Mouse (Mus musculus) gastrocnemius, postnatal 36 days (tissue): ENCODE results near the gene Dzank1. TPM values are rescaled to one million over a fixed set of nuclear protein-coding genes. Genes with fewer than 3 reads are reported as not detected.
A peak's percentile ranks its signal among the peaks of the same experiment; 100 is the strongest.

Experiments used
- DNase-seq, 2 experiments: peaks; one replicate each; pipeline ENCODE4 v3.0.0; 2022
- intact Hi-C: fragments of 180-260 bp; cut with DNase I; formaldehyde crosslinking; loops from one replicate; pipeline ENCODE4 v1.15.1; 2025
- total RNA-seq, 2 experiments: library from RNA; stranded (reverse); gene quantifications; 2 replicates each; pipeline ENCODE4 v1.2.3; 2021

Dzank1 gene
- total RNA-seq, 2 experiments from 2014 or later = 0.15 to 0.52 TPM

DNA sequence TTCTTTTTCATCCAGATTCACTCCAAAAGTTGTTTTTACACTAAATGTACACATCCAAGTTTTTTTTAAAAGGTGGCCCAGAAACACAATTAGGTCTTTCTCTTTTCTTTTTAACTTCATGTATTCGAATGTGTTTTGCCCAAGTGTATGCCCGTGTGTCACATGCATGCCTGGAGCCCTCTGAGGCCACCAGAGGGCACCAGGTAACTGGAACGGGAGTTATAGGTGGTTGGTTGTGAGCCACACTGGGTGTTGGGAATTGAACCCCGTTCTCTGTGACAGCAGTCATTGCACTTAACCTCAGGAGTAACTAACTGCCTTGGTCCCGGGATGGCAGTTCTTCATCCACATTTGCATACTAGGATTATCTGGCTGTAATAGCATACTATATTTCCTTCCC, 60.0 kb downstream of the Dzank1 start:
- intact Hi-C loops = no loop called here
- DNase-seq = no peak

DNA sequence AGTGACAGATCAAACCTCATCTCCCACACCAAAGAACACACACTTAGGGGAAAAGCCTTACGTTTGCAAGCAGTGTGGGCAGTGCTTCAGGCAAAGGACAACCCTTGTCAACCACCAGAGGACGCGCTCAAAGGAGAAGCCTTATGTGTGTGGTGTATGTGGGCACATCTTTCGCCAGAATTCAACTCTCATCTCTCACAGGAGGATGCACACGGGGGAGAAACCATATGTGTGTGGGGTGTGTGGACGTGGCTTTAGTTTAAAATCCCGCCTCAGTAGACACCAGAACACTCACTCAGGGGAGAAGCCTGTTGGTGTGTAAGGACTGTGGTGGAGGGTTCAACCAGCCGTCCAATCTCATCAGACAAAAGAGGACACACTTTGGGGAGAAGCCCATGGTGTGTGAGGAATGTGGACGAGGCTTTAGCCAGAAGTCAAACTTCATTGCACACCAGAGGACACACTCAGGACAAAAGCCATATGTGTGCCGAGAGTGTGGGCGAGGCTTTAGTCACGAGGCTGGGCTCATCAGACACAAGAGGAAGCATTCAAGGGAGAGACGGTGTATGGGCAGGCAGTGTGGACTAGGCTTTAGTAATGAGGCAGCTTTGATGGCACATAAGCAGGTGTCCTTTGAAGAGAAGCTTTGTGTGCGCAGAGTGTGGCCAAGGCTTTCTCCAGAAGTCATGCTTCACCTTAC, 61.2 kb downstream of the Dzank1 start:
- intact Hi-C loops = no loop called here
- no peak for DNase-seq

DNA sequence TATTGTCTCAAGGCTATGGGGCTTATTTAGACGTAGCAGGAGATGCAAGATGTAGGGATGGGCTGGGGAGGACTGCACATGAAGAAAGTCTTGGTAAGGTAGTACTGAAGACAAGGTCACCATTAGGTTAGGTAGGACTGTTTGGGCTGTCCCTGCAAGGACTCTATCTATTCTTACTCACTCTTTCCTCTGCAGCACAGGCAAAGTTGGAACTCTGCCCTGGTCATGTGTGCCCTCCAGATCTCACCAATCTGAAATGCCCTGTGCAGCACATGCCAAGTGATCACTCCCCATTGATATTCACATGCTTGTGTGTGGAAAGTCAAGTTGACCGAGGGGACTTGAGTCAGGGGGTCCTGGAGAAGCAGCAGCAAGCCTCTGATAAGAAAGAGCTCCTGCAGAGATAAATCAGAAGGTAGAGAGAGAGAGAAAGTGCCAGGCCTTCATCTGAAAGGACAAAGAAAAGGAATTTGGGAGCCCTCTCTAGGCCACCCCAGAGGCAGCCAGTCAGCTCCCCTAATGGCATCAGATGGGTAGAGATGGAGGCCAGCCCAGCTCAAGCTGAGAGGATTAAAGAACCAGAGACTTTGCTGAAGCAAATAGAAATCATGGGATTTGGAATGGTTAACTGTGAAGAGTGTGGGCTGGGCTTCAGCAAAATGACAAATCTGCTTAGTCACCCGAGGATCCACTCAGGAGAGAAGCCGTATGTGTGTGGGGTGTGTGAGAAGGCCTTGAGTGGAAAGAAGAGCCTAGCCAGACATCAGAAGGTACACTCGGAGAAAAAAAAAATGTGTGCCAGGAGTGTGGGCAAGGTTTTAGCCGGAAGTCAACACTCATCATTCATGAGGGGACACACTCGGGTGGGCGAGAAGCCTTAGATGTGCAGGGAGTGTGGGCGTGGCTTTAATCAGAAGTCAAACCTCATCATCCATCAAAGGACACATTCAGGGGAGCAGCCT, 62.1 kb downstream of the Dzank1 start:
- no peak for DNase-seq
- intact Hi-C loops = no loop called here

DNA sequence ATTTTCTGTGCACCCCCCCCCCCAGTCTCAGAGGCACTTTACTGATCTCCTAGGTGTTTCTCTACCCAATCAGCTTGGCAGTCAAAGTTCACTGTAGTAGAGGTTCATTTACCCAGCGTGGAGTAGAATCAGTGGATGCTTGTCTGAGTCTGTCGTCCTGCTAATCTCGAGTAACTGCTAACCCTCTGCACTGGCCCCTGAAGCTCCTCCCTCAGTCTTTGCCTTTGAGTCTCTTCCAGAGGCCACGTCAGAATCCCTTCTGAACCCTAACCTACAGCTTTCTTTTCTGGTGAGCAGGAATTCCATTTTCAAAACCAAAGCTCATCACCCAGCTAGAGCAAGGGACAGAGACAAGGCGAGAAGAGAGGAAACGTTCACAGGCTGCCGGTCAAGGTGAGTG, 63.0 kb downstream of the Dzank1 start:
- intact Hi-C loops = no loop called here
- no peak for DNase-seq

DNA sequence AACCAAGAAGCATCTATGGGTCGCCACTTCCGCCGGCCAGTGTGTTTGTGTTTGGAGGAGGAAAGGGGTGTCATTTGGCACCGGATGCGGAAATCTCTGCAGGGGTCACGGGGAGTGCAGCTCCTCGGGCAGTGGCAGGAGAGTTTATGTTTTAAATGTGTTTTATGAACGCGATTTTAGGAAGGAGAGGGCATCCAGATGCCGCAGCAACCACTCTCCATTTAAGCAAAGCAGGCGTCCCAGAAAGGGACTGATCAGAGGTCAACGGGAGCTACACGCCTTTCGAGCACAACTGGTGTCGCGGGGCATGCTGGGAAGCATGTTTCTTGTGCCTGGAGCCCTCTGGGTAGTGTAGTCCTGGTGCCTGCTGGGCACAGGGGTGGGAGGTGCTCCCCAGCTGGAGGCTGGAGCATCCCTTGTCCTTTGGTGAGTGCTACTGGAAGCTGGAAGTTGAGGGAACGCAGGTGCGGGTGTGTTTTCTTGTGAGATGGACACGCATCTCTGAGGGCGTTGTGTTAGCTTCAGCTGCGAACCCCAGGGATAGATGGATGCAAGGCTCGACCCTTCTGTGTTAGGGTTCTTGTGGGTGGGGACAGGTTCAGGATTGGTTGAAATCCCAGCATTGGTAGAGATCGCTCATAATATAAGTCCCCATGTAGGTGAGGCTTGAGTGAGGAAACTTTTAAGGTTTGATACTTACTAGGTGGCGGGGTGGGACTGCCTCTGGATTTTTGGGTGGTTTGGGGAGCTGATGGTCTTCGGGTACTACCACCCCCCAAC, 68.0 kb downstream of the Dzank1 start:
- DNase-seq = peak; percentile 76 to 79
- intact Hi-C loops = loop anchor here (10.0 kb wide), 1 partner anchor 624 kb away; no protein-coding TSS in a partner anchor

DNA sequence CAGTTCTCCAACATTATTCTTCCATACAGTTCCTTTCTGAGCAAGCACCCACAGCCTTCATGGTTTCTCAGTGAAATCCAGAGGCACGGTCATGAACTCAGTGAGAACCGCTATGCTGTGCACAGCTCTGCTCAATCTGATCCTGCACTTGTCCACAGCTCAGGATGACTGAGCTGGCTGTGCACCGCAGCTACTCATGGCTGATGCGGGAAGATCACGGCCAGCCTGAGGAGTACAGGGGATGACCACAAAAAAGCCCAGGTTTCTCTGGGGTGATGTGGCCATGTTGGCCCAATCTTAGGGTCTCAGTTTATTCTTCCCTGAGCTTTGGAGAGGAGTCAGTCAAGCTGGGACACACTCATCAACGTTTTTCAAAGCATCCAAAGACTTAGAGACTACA, 68.9 kb downstream of the Dzank1 start:
- intact Hi-C loops = loop anchor here (10.0 kb wide), 1 partner anchor 624 kb away; no protein-coding TSS in a partner anchor
- DNase-seq = no peak

DNA sequence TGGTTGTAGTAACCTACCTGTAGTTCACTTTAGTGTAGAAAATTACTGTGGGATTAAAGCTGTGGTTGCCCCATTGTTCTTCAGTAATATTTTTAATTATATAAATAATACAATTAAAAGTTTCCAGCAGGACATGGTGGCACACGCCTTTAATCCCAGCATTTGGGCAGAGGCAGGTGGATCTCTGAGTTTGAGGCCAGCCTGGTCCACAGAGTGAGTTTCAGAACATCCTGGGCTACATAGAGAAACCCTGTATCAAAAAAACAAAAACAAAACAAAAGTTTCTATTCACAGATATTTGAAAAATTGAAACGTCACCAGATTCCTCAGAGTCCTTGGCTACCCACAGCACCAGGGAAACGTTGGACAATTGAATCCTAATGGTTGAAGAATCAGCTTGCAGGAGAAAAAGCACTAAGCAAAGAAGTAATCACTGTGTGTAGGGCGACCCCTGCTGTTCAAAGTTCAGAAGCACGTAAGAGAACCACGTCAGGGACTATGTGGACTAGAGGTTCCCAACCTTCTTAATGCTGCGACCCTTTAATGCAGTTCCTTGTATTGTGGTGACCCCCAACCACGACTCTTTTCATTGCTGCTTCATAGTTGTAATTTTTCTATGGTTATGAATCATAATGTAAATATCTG, 74.7 kb downstream of the Dzank1 start:
- intact Hi-C loops = loop anchor here (5.0 to 10.0 kb wide), 3 partner anchors 100 to 618 kb away; no protein-coding TSS in a partner anchor

DNA sequence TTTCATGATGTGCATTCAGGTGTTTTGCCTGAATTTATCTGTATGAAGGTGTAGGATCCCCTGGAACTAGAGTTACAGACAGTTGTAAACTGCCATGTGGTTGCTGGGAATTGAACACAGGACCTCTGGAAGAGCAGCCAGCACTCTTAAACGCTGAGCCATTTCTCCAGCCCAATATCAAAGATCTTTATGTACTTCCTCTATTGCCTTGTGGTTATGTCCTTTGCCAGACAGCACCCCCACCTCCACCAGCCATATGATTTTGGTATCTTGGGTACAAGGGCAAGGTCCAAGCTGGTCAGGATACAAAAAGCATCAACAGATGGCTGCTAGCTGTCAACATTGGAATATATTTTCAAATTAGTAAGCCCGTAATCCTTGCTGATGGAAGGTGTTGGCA, 76.8 kb downstream of the Dzank1 start:
- intact Hi-C loops = loop anchor here (5.0 to 10.0 kb wide), 3 partner anchors 98 to 616 kb away; no protein-coding TSS in a partner anchor
- no peak for DNase-seq

More for the DNA sequence above, 74.7 kb downstream of the Dzank1 start:
- DNase-seq = peak; percentile 40 to 63

DNA sequence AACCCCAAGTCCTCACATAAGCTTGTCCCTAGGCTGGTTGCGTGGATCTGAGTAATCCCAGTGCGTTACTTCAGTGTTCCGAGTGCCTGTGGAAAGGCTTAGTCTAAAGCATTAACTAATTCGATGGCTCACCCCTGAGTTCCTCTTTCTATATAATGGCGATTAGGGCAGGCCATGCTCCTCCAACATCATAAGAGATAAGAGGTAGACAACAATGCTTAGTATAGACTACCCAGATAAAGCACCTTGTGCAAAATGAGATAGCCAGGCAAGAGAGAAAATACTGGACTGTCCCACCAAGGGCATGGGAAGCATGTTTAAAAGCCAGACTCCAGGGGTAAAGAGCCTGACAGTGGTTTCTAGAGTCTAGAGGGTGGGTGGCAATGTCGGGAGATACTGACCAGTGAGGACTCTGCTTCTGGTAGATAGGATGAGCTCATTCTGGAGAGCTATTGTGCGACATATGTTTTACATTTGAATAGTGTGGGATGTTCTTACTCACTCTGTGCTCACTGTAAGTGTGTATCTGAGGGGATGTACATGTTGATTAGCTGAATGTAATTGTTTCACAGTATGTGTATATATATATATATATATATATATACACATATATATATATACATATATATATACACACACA, 80.7 kb downstream of the Dzank1 start:
- intact Hi-C loops = no loop called here
- no peak for DNase-seq

DNA sequence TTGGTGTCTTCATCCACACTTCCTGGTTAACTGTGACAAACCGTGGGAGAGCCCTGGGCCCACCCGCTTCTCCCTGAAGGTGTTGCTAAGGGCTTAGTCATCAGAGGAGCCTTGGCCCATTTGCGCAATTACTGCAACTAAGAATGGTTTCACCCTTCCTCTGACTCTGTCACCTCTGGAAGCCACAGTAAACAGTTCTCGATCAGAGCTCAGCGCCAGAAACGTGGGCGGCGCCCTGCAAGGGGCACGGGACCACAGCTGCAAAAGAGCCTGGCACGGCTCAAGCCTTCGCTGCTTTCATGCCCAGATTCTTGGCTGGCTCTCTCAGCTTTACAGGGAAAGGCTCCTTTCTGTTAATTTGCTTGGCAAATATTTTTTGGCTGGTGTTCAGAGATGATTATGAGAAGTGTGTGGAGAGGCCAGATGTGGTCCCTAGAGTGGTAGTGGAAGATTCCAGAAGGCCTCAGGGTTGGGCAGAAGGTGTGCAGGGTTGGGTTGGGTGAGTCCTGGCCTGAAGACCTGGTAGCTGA, 85.8 kb downstream of the Dzank1 start:
- intact Hi-C loops = no loop called here
- DNase-seq = peak in 1 of 2 experiments; percentile 21

DNA sequence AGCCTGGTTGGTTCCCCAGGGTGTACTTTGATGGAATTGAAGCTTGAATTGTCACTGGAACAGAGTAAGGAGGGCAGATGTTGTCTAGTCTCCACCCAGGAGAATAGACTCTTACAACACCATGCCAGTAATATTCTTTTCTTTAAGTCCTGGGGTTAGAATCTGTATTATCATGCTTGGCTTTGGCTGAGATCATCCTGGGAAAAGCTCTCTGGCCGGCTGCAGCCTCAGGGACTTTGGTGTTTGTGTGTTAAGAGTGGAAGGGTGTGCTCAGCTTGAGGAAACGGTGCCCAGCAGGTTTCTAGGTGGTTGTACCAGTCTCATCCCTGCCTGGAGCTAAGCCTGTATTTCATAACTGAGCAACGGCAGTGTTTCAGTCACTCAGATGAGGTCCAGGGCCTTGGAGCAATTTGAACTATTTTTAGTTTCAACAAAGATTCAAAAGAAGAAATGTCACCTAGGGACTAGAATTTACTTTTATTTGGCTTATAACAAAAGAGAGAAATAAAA, 88.0 kb downstream of the Dzank1 start:
- intact Hi-C loops = no loop called here
- no peak for DNase-seq

DNA sequence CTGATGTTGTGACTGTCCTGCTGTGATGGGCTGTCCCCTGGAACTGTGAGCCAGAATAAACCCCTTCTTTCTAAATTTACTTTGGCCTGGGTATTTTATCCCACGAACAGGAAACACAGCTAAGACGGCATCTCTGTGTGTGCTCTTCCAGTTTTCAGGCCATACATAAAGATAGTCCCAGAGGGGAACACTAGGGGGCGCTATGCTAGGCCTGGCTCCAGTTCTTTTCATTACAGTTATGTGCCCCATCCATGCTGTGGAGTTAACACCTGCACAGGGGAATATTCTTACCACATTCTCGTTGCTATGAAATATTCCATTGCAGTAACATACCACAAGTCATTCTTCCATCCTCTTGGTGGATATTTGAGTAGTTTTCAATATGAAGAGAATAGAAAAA, 88.8 kb downstream of the Dzank1 start:
- DNase-seq = no peak
- intact Hi-C loops = no loop called here

DNA sequence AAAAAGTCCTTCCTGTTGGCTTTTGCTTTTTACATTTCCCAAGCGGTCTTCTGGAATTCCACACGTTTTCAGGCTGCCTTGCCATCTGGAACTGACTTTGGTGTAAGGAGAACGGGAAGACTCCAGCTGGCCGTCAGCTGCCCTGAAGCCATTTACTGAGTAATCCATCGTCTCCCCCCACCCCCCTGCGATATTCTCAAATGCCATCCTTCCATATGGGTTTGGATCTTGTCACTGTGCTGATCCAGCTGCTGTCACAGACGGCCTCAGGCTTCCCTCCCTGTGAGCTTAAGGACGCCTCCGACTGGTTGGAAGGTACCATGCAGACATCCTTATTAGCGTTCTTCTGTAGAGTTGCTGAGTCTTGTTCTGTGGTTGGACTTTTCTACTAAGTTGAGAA, 91.5 kb downstream of the Dzank1 start:
- no peak for DNase-seq
- intact Hi-C loops = no loop called here

DNA sequence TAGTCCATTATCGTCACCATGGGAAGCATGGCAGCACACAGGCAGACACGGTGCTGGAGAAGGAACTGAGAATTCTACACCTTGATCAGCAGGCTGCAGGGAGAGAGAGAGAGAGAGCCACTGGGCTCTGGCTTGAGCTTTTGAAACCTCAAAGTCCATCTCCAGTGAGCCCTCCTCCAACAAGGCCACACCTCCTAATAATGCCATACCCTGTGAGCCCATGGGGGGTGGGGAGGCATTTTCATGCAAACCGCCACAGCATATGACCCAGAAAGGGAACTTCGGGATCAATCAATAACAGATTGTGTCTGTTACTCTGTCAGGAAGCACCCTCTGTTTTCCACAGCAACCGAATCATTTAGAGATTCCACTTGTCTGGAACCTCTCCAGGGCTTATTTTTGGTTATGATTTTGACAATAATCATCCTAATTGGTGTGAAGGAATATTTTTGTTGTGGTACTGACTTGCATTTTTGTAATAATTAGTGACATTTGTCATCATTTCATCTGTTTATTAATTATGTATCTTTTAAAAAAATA, 95.9 kb downstream of the Dzank1 start:
- no peak for DNase-seq
- intact Hi-C loops = no loop called here

DNA sequence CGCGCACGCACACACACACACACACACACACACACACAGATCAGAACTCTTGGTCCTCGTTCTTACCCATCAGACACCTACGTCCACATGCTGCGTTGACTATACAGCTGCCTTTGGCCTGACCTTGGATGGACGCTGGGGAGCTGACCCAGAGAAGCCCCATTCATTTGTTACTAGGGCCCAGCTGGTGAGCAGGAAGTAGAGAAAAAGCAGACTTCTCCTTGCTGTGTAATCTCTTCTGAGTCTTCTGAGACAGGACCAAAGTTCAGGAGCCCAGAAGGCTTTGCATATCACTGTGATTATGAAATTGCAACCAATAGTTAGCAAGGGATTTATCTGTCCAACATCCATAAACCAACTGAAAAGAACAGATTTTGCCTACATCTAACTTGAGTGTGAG, 98.0 kb downstream of the Dzank1 start:
- intact Hi-C loops = no loop called here
- DNase-seq = no peak

DNA sequence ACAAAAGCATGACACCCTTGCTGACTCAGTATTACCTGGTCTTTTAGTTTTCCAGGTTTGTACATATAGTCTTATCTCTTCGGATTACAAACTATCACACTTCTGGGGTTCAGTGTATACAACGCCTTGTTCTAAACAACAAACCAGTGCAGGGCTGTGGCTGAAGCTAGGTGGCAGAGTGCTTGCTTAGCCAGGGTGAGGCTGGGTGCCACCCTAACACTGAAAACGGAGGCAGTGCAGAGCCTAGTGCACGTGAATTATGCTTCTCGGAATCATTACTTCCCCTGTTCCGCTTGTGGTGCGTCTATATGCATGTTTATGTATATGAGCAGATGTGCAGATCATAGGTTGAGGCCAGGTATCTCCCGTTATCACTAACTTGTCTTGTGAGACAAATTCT, 98.6 kb downstream of the Dzank1 start:
- DNase-seq = no peak
- intact Hi-C loops = no loop called here

DNA sequence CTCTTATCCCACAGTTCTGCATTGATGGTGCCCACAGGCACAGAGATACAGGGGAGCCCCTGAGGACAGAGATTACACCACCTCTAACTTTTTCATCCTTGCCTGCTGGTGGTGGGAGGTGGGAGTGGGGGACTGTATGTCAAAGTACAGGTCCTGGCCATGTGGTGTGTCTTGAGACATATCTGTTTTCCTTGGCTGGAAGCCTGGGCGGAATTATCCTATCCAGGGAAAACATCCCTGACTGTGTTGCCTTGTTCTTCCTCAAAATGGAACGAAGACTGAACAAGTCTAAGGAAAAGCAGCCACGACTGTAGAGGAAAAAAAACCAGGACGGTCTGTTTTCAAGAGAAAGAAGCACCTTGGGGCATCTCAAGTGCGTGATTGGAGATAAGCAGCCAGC, 99.4 kb downstream of the Dzank1 start:
- no peak for DNase-seq
- intact Hi-C loops = no loop called here

DNA sequence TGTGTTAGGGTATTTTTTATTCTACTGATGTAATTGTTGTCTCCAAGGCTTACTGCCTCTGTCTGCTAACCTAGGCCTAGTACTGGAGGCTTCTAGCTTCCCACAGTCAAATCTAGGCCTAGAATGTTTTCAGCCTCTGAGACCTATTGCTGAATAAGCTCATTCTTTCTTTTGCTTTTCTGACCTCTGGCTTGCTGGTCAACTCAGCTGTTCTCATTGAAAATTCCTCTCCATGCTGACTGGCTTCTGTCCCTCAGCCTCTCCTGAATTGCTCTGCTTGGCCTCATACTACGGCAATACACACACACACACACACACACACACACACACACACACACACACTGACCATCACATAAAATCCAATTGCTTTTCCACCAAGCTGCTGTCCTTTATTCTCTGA, 101.5 kb downstream of the Dzank1 start:
- DNase-seq = no peak
- intact Hi-C loops = no loop called here

DNA sequence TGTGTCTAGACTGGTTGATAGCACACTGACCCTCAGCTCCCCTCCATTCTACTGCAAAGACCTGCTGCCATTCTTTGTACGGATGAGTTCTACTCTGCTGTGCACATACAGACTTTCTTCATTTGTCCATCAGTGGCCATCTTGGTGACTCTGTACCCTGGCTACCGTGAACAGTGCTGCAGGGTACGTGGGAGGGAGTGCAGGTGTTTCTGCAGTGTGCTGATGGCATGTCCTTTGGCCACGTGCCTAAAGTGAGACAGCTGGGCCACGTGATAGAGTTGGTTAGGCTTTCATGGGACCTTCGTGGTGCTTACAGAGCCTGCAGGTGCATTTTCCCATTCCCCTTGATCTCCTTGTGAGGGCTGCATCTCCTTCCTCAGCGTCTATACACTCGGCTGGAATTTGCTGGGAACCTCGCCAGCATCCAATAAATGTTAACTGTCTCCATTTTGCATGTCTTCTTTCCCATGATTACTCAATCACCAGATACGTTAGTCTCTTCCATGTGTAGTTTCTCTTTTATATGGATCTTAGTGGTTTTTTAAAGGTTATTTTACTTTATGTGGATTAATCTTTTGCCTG, 105.0 kb downstream of the Dzank1 start:
- intact Hi-C loops = no loop called here
- DNase-seq = no peak
